Mouse (Mus musculus) erythroid progenitor cell, adult 5-6 weeks (primary cell): Measurements from ENCODE around the gene Nlgn2. TPM values are rescaled to one million over a fixed set of nuclear protein-coding genes. Genes with fewer than 3 reads are reported as not detected.
A peak's percentile ranks its signal among the peaks of the same experiment; 100 is the strongest.

ENCODE experiments used
- ATAC-seq: replicated peaks from 2 replicates; pipeline ENCODE4 v1.8.0; 2016; ENCODE audit warnings: moderate number of reproducible peaks, mild to moderate bottlenecking, moderate TSS enrichment, inconsistent platforms; ENCODE audit not compliant: poor library complexity, low FRiP score, severe bottlenecking
- total RNA-seq, 2 experiments: library from RNA; stranded (forward) in 1 of 2; stranded (reverse) in 1 of 2; fragments of 150-400 nt in 1 of 2; fragments of 186-747, 209-891 nt in 1 of 2; gene quantifications; 2 replicates each; pipeline versions ENCODE4 v1.2.3 to v1.2.4; 2015 to 2017; ENCODE audit warnings: low replicate concordance in 2 of 2

Gene Nlgn2
- total RNA-seq (2015; ENCODE audit: low replicate concordance) (0.72 and 0.84 TPM in 2 replicates), total RNA-seq (2017; ENCODE audit: low replicate concordance) (0.08 and 0.26 TPM in 2 replicates)

- ATAC-seq, result peak; percentile 2; the same call in 1 of the 2 replicates
Measured at GRCm38 (mm10) chr11:69837604-69837951, at the start of gene Nlgn2. TSS of gene Nlgn2 (minus strand) at chr11:69837784.

- peak; percentile 75 for ATAC-seq
Measured at GRCm38 (mm10) chr11:69886907-69887635, 49.5 kb upstream of the Nlgn2 start.

GRCm38 (mm10) chr11:69884663-69885062 lies 47.1 kb upstream of the Nlgn2 start:
- ATAC-seq, result no peak

- ATAC-seq, result no peak
Measured at GRCm38 (mm10) chr11:69884240-69884639, 46.7 kb upstream of the Nlgn2 start.

- ATAC-seq, result no peak
Measured at GRCm38 (mm10) chr11:69883527-69884151, 46.1 kb upstream of the Nlgn2 start.

GRCm38 (mm10) chr11:69883066-69883465 lies 45.5 kb upstream of the Nlgn2 start:
- ATAC-seq, result no peak

- no peak for ATAC-seq
Measured at GRCm38 (mm10) chr11:69881787-69882670, 44.4 kb upstream of the Nlgn2 start.

GRCm38 (mm10) chr11:69880853-69881603 lies 43.4 kb upstream of the Nlgn2 start, which contains the start of gene Kctd11:
TSS of gene Kctd11 (minus strand) at chr11:69881406.
- peak; percentile 48 for ATAC-seq

GRCm38 (mm10) chr11:69880506-69880852 lies 42.9 kb upstream of the Nlgn2 start:
- ATAC-seq, result peak; percentile 66

GRCm38 (mm10) chr11:69879711-69880110 lies 42.1 kb upstream of the Nlgn2 start:
- no peak for ATAC-seq

- ATAC-seq, result no peak
Measured at GRCm38 (mm10) chr11:69878952-69879351, 41.4 kb upstream of the Nlgn2 start.

GRCm38 (mm10) chr11:69878399-69878798 lies 40.8 kb upstream of the Nlgn2 start:
- no peak for ATAC-seq

- ATAC-seq, result no peak
Measured at GRCm38 (mm10) chr11:69877878-69878277, 40.3 kb upstream of the Nlgn2 start, which contains the start of gene Tmem95. TSS of gene Tmem95 (minus strand) at chr11:69878018.

- peak; percentile 78 for ATAC-seq
Measured at GRCm38 (mm10) chr11:69876867-69877266, 39.3 kb upstream of the Nlgn2 start.

- ATAC-seq, result no peak
Measured at GRCm38 (mm10) chr11:69876186-69876585, 38.6 kb upstream of the Nlgn2 start.

GRCm38 (mm10) chr11:69872451-69872850 lies 34.9 kb upstream of the Nlgn2 start:
- ATAC-seq, result no peak

- ATAC-seq, result no peak
Measured at GRCm38 (mm10) chr11:69871822-69872221, 34.2 kb upstream of the Nlgn2 start.

GRCm38 (mm10) chr11:69870289-69871069 lies 32.9 kb upstream of the Nlgn2 start:
- no peak for ATAC-seq

- ATAC-seq, result no peak
Measured at GRCm38 (mm10) chr11:69867335-69867734, 29.8 kb upstream of the Nlgn2 start.
